Mouse (Mus musculus): ENCODE data around the gene Nr4a1. TPM values are rescaled to one million over a fixed set of nuclear protein-coding genes. Genes with fewer than 3 reads are reported as not detected.

The Nr4a1 gene
- polyA plus RNA-seq, 1 experiment, result 0.16 TPM

DNA sequence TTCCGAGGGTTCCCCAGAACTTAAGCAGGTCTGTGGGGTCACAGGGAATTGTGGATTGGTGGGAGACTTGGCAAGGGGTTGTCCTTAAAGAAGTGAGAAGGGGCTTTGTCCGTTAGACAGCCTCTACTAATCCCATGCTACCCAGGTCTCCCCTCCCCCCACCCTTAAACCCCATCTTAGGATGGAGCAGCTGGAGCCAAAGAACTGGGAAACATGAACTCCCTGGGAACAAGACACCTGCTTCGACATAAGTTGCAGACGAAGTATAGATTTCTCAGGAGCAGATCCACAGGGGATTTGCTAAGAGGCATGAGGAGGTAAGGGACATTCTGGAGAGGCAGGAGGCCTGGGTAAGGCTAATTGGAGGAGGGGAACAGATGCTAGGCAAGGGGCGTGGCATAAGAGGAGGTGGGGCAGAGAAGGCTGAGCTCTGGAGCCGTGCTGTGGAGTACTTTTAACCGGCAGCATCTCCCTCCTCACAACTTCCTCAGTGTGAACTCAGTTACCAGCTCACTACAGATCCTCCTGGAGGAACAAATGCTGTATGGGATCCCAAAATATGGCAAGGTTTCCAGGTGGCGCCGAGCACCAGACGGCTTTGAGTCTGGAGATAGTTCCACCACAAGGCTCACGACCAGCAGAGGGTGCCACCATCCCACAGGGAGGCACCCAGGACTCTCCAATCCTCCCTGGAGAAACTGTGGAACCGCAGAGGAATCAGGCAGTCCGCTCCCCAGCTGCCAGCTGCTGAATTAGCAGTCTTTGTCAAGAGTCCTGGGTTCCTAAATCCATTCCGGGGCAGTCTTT lies 32.6 kb upstream of the Nr4a1 start:
- Histone ChIP-seq H3K9me3 (ENCODE audit: control insufficient read depth, low read length) (peaks cover 2% of the 10 kb centered on the region; the same call in 1 of the 2 replicates), H3K4me1 (ENCODE audit: control insufficient read depth) (peaks cover 7% of the 10 kb centered on the region), H3K27me3 (ENCODE audit: control insufficient read depth) (peaks cover 52% of the 10 kb centered on the region), H3K4me3 (replicated peaks) (no peak overlapping the region), H3K36me3 (ENCODE audit: control insufficient read depth) (no peaks in the 10 kb centered on the region)
- TF ChIP-seq GATA1 (IDR thresholded peaks at IDR 0.05; ENCODE audit: low read length) (no peak), TAL1 (IDR thresholded peaks at IDR 0.05; ENCODE audit: low read length) (no peak)

GRCm38 (mm10) chr15:101222897-101223482 lies 31.1 kb upstream of the Nr4a1 start:
- H3K9me3 ChIP-seq (ENCODE audit: control insufficient read depth, low read length), result peaks cover 2% of the 10 kb centered on the region; the same call in 1 of the 2 replicates
- peaks cover 56% of the 10 kb centered on the region for H3K27me3 ChIP-seq (ENCODE audit: control insufficient read depth)
- H3K36me3 ChIP-seq (ENCODE audit: control insufficient read depth), result no peaks in the 10 kb centered on the region
- peaks cover 7% of the 10 kb centered on the region for H3K4me1 ChIP-seq (ENCODE audit: control insufficient read depth)
- no peak for TF ChIP-seq GATA1 (IDR thresholded peaks at IDR 0.05; ENCODE audit: low read length)
- no peak overlapping the region for H3K4me3 ChIP-seq (replicated peaks)

- peaks cover 57% of the 10 kb centered on the region for H3K27me3 ChIP-seq (ENCODE audit: control insufficient read depth)
- TF ChIP-seq GATA1 (IDR thresholded peaks at IDR 0.05; ENCODE audit: low read length), result no peak
- no peak for TF ChIP-seq TAL1 (IDR thresholded peaks at IDR 0.05; ENCODE audit: low read length)
- H3K36me3 ChIP-seq (ENCODE audit: control insufficient read depth), result no peaks in the 10 kb centered on the region
- H3K4me1 ChIP-seq (ENCODE audit: control insufficient read depth), result peaks cover 7% of the 10 kb centered on the region
- H3K4me3 ChIP-seq (replicated peaks), result no peak overlapping the region
- peaks cover 2% of the 10 kb centered on the region; the same call in 1 of the 2 replicates for H3K9me3 ChIP-seq (ENCODE audit: control insufficient read depth, low read length)
These were observed 30.5 kb upstream of the Nr4a1 start for GRCm38 (mm10) chr15:101223596-101223995.

DNA sequence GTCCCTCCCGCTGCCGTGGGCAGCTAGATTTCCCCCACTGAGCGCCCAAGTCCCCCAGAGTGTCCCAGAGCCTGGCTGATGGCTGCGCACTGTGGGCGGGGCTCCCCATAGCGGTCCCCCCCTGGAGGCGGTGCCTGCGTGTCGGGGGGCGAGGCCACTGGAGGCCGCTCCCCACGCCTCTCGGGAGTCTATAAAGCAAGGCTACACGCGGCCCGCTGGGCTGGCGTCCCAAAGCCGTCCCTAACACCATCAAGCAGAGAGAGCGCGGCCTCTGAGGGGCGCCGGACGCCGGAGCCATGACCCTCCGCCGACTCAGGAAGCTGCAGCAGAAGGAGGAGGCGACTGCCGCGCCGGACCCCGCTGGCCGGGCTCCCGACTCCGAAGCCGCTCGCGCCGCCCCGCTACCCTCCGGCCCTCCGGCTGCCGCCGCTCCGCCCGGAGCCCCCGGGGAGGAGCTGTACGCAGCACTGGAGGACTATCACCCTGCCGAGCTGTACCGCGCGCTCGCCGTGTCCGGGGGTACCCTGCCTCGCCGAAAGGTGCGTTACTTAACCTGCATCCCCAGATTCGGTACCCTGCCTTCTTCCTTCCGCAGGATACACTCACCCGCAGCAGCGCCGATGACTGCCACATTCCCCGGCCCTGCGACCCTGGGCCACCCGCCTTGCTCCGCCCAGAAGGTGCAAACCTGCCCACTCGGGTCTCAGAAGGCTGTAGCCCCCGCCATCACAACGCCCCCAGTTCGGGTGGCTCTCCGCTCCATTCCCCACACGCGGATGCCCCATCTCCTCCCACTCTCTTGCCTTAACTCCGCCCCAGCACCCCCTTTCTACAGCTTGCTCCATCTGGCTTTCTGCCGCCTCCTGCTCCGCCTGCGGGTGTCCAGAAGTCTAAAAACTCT lies 29.8 kb upstream of the Nr4a1 start, which contains the start of gene Grasp:
TSS of gene Grasp (plus strand) at position 183 of the 901 bp plus-strand sequence.
- Histone ChIP-seq H3K9me3 (ENCODE audit: control insufficient read depth, low read length) (peaks cover 2% of the 10 kb centered on the region; the same call in 1 of the 2 replicates), H3K36me3 (ENCODE audit: control insufficient read depth) (no peaks in the 10 kb centered on the region), H3K27me3 (ENCODE audit: control insufficient read depth) (peaks cover 57% of the 10 kb centered on the region), H3K4me1 (ENCODE audit: control insufficient read depth) (peaks cover 7% of the 10 kb centered on the region), H3K4me3 (replicated peaks) (peak within 1 kb of the TSS; percentile 43)
- TF ChIP-seq GATA1 (IDR thresholded peaks at IDR 0.05; ENCODE audit: low read length) (no peak), TAL1 (IDR thresholded peaks at IDR 0.05; ENCODE audit: low read length) (no peak)

GRCm38 (mm10) chr15:101224977-101225376 lies 29.1 kb upstream of the Nr4a1 start:
- peaks cover 7% of the 10 kb centered on the region for H3K4me1 ChIP-seq (ENCODE audit: control insufficient read depth)
- no peaks in the 10 kb centered on the region for H3K36me3 ChIP-seq (ENCODE audit: control insufficient read depth)
- TF ChIP-seq GATA1 (IDR thresholded peaks at IDR 0.05; ENCODE audit: low read length) (no peak), TAL1 (IDR thresholded peaks at IDR 0.05; ENCODE audit: low read length) (no peak)
- peaks cover 2% of the 10 kb centered on the region; the same call in 1 of the 2 replicates for H3K9me3 ChIP-seq (ENCODE audit: control insufficient read depth, low read length)
- peaks cover 57% of the 10 kb centered on the region for H3K27me3 ChIP-seq (ENCODE audit: control insufficient read depth)
- H3K4me3 ChIP-seq (replicated peaks), result peak overlapping the region; percentile 43

- no peaks in the 10 kb centered on the region for H3K36me3 ChIP-seq (ENCODE audit: control insufficient read depth)
- H3K27me3 ChIP-seq (ENCODE audit: control insufficient read depth), result peaks cover 39% of the 10 kb centered on the region
- H3K4me1 ChIP-seq (ENCODE audit: control insufficient read depth), result peaks cover 7% of the 10 kb centered on the region
- no peak for TF ChIP-seq TAL1 (IDR thresholded peaks at IDR 0.05; ENCODE audit: low read length)
- no peak for TF ChIP-seq GATA1 (IDR thresholded peaks at IDR 0.05; ENCODE audit: low read length)
- H3K4me3 ChIP-seq (replicated peaks), result no peak overlapping the region
- H3K9me3 ChIP-seq (ENCODE audit: control insufficient read depth, low read length), result peaks cover 2% of the 10 kb centered on the region; the same call in 1 of the 2 replicates
These were observed 26.1 kb upstream of the Nr4a1 start for GRCm38 (mm10) chr15:101227971-101228370.

DNA sequence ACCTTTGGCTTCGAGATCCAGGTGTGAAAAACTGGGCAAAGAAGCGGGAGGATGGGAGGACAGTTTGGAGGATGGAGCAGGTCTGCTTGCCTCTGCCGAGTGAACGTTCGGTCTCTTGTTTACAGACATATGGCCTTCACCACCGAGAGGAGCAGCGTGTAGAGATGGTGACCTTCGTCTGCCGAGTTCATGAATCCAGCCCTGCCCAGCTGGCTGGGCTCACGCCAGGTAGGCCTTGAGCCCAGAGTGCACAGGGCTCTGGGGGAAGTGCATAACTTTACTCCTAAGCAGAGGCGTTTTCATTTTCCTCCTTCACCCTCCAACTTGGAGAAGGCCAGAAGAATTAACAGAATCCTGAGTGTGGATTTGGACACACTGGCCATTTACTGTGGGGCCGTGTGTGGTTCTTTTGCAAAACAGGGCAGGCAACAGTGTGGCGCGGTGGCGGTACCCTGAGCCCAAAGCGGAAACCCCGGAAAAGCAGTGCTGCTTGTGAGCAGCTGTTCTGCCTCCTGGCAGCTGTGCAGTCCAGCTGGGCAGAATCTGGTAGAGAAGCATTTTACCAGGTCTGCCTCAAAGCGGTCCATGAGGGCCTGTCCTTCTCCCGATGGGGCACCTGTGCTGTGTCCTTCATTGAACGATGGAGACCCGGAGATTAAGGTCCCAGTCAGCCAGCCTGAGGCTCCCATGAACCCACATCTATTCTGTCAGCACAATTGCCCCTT lies 25.0 kb upstream of the Nr4a1 start:
- peaks cover 6% of the 10 kb centered on the region for H3K4me1 ChIP-seq (ENCODE audit: control insufficient read depth)
- no peak overlapping the region for H3K4me3 ChIP-seq (replicated peaks)
- TF ChIP-seq GATA1 (IDR thresholded peaks at IDR 0.05; ENCODE audit: low read length), result no peak
- H3K36me3 ChIP-seq (ENCODE audit: control insufficient read depth), result no peaks in the 10 kb centered on the region
- H3K9me3 ChIP-seq (ENCODE audit: control insufficient read depth, low read length), result peaks cover 2% of the 10 kb centered on the region; the same call in 1 of the 2 replicates
- H3K27me3 ChIP-seq (ENCODE audit: control insufficient read depth), result peaks cover 28% of the 10 kb centered on the region

DNA sequence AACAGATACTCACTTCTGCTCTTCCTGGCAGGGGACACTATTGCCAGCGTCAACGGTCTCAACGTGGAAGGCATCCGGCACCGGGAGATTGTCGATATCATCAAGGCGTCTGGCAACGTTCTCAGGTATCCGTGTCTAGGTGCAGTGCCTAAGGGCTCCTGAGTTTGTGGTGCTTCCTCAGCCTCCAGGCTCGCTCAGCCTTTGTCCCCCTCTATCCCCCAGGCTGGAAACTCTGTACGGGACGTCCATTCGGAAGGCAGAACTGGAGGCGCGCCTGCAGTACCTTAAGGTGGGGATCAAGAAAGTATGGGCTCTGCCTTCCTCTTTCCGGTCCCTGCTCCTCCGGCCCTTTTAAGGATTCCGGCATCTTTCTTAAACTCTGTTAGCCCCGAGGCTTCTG lies 23.6 kb upstream of the Nr4a1 start:
- no peaks in the 10 kb centered on the region for H3K36me3 ChIP-seq (ENCODE audit: control insufficient read depth)
- no peaks in the 10 kb centered on the region for H3K9me3 ChIP-seq (ENCODE audit: control insufficient read depth, low read length)
- peaks cover 14% of the 10 kb centered on the region for H3K27me3 ChIP-seq (ENCODE audit: control insufficient read depth)
- no peak overlapping the region for H3K4me3 ChIP-seq (replicated peaks)
- H3K4me1 ChIP-seq (ENCODE audit: control insufficient read depth), result no peaks in the 10 kb centered on the region
- no peak for TF ChIP-seq GATA1 (IDR thresholded peaks at IDR 0.05; ENCODE audit: low read length)
- no peak for TF ChIP-seq TAL1 (IDR thresholded peaks at IDR 0.05; ENCODE audit: low read length)

Measured in erythroblast, embryonic 14.5 days (primary cell).